Mouse (Mus musculus) right cerebral cortex, postnatal 10 days (tissue): ENCODE results near the gene Ercc2.

Experiments
- DNase-seq, 2 experiments: peaks; one replicate each; pipeline ENCODE4 v3.0.0; 2021; ENCODE audit warnings: low spot score in 2 of 2

Gene Ercc2

DNA sequence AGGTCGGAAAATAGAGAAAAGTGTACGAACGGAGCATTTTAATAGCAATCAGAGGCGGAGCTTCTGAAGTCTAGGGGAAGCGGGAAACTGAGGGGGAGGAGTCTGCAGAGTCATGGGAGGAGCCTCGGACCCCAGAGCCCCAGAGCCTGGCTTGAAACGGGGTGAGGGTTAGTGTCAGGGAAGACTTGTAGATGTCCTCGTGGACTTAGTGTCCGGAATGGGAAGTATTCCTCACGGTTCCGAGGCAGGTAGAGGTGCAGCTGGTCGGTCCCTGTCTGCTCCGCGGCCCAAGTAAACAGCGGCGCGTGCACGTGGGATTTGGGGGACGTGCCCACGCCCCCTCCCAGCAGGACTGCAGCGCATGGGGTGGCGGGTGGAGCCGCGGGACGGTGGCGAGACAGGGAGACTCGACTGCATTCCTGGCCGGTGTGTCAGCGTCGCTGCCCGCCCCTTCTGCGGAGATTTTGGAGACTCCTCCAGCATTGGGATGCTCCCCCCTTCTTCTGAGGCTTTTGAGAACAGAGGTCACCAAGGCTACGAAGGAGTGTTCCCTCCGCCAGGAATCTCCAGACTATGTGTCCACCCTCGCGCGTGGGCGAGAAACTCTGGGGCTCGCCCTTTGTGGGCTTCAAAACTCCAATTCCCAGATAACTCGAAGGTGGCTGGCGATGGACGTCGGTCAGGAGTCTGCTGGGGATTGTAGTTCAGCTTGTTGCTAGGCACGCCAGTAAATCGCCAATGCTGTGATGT lies 21.7 kb upstream of the Ercc2 start:
- DNase-seq, result peak; percentile 85 to 90

DNA sequence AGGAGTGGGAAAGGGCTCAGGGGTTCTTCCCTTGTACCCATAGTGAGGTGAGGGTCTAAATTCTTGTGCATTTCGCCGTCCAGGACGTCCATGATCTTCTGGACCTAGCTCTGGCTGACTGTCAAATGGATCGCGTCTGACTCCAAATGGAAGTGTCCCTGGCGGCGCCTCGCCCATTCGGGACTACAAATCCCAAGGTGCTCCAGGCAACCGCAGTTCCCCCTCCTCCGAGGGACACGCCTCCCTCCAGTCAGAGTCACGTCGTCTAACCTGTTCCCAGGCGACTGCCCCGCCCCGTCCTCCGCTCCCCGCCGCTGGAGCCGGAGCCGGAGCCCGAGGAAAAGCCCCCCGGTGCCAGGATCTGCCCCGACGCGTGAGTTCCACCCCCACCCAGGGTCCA lies 20.9 kb upstream of the Ercc2 start:
- DNase-seq, result peak; percentile 94 to 95

DNA sequence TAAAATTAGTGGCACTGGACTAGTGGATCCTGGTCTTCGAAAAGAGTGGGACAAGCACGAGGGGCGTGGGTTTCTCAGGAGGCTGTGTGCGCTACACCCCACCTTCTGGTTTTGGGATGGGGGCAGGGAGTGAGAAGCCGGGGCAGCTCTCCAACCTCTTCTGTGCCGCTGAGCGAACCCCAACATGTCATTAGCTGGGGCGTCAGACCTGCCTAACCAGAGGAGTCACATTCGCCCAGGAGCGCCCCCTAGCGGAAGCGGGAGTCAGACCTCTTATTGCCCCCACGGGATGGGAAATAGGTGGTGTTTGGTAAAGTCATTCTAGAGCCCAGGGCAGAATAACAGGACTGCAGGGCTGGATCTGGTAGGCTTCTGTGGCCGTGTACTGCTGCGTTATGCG lies 20.1 kb upstream of the Ercc2 start:
- DNase-seq, result peak; percentile 66 to 79

DNA sequence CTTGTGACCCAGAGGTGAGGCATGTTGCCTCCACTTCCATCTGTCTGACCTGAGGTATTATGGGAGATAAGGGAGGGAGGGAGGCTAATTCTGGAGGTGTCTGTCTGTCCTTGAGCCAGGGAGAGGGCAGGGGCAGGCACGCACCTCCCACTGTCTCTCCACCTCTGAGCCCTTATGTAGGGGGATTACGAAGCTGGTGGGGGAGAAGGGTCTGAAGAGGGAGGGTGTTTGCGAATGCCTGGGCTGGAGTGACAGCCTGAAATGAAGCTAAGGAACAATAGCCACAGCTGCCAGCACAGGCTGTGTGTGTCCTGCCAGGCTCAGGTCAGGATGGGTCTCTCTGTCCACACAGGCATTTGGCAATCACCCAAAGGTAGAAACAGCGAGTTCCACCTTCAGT lies 19.5 kb upstream of the Ercc2 start:
- DNase-seq, result no peak

DNA sequence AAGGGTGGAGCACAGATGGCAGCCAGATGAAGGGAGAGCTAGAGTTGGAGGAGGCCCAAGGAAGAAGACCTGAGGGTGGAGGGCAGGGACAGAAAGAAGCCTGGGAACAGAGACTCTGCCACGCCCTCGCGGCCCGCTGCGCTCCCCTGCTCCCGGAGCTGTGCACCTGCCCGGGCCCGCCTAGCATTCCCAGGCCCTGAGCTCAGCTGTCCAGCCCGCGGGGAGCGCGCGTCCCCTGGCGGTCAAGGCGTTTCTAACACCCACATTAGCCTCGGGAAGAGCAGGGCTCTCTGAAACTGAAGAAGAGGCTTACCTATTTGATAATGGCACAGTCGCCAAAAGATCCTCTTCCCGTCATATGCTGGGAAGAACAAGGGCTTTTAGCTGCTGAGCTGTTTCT lies 17.9 kb upstream of the Ercc2 start:
- DNase-seq, result no peak

DNA sequence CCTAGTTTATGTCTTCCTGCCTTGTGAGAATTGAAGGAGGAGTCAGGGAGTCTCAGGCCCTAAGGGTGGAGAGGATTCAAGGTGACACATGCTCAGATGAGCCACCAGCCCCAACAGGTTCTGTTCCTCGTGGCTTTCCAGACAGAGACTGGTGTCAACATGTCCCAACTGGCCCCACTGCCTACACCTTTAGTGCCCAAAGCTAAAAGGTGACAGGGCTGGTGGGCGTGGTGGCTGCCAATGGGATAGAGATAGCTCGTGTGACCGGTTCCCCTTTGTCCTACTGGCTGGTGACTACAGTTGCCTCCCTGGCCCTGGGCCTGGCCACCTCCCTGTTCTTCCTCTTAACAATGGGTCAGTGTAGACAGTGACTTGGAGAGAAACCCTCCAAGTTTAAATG lies 16.4 kb upstream of the Ercc2 start:
- DNase-seq, result no peak

DNA sequence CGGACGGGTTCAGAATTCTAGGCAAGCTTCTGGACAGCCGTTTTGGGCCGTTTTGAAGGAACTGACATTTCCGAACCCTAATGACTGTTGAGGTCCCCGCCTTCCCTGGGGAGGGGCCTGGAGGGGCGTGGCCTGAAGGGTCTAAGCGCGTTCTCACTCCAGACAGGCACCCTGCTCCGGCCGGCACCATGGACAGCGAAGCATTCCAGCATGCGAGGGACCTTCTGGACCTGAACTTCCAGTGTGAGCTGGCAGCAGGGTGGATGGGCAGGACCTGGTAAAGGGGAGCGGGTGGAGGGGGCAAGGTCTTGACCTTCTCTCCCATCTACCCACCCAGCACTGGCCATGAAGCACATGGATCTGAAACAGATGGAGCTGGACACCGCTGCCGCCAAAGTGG lies 13.4 kb upstream of the Ercc2 start:
- no peak for DNase-seq

DNA sequence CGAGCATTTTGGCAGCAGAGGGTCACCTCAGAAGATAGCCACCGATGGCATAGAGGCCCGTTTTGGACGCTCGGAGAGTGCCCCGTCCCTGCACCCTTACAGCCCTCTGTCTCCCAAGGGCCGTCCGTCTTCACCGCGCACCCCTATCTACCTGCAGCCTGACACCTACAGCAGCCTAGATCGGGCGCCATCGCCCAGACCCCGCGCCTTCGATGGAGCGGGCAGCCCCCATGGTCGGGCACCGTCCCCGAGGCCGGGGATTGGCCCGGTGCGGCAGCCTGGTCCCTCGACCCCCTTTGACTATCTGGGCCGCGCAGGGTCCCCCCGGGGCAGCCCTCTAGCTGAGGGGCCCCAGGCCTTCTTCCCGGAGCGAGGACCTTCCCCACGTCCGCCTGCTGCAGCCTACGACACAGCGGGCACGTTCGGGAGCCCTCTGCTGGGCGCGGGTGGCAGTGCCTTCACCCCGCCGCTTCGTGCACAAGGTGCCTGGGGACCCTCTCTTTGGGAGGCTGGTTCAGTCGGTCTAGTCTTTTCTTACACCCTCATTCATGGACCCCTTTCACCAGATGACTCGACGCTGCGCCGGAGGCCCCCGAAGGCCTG lies 11.9 kb upstream of the Ercc2 start:
- DNase-seq, result peak; percentile 70 to 80

DNA sequence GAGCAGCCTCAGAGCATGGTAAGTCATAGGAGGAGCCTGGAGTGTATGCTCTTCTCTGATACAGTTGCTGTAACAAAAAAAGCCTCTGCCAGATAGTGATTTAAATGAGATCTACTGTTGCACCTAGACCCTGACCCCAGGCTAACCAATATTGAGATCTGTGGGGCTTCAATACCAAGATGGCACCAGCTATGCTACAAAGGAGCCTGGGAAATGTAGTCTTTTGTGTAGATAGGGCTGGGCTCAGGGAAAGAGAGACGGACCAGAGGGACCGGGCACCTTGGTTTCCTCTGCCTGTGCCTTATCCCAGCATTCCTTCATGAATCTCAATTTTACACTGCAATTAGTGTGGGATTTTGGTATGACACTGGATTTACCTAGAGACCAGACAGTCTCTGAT lies 8.4 kb upstream of the Ercc2 start:
- no peak for DNase-seq

DNA sequence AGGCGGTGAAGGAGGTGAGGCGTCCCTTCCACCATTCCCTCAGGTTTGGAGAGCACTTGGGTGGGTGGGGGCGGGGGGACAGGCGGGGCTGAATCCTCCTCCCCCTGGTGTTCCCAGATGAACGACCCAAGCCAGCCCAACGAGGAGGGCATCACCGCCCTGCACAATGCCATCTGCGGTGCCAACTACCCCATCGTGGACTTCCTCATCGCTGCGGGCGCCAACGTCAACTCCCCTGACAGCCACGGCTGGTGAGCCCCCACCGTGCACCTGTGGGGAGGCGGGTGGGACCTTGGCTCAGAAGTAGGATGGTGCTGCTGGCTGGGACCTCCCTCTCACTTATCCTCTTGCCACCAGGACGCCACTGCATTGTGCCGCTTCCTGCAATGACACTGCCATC lies 6.4 kb upstream of the Ercc2 start:
- DNase-seq, result no peak

DNA sequence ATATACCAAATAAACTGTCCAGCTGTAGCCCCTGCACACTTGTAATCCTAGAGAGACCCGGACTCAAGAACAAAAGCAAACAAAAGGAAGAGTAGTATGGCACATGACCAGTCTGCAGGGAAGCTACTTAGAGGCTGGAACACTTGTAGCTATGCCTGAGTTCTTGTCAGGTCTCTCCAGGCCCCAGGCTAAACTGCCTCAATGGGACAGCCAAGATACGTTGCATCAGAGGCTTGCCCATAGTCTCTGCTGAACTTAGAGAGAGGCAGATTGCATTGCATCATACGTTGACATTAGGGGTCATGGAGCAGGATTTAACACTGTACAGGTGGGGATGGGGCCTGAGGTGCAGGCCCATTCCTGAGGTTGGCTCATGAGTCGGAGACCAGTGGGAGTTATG lies 5.8 kb upstream of the Ercc2 start:
- no peak for DNase-seq

DNA sequence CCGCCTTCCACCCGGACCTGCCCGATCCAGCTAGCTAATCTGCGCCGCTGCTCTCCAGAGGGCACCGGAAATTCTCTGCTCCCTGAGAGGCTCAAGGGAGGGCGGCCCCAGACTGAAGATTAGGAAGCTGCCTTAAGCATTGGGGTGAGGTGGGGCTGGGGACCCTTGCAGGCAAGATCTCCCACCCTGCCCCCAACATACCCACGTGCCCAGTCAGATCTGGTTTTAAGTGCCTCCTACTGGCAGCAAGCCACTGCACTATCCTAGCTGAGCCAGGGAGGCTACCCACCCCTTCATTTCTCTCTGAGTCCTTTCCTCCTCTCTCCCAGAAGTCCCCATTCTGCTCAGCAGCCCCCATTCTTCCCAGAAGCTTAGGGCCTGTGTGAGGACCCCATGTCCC lies 3.8 kb upstream of the Ercc2 start:
- DNase-seq, result no peak

DNA sequence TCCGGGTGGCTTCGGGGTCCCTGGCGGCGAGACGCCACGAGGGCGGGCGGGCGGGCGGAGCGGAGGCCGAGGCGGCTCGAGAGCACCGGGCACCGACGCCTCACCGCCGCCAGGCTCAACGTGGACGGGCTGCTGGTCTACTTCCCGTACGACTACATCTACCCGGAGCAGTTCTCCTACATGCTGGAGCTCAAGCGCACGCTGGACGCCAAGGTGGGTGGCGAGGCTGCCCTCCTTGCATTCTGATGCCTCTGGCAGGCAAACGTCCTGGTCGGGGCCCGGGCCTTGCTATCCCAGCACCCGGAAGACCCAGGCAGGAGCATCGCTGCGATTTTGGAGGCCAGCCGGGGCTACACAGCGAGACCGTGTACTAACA lies 344 bp downstream of the Ercc2 start:
- no peak for DNase-seq

DNA sequence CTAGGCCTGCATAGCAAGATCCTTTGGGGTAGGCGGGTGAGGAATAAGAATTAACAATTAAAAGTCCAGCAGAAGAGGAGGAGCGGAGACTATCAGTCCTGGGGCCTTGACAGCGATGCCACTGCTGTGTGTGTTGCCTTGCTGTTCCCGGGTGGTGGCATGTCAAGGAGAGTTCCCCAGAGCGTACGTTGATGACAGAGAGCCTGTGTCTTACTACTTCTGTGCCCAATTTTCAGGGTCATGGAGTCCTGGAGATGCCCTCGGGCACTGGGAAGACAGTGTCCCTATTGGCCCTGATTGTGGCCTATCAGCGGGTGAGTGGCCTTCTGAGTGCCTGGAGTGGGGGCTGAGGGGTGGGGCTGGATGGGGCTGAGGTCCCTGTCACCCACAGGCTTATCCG lies 1.9 kb downstream of the Ercc2 start:
- no peak for DNase-seq

DNA sequence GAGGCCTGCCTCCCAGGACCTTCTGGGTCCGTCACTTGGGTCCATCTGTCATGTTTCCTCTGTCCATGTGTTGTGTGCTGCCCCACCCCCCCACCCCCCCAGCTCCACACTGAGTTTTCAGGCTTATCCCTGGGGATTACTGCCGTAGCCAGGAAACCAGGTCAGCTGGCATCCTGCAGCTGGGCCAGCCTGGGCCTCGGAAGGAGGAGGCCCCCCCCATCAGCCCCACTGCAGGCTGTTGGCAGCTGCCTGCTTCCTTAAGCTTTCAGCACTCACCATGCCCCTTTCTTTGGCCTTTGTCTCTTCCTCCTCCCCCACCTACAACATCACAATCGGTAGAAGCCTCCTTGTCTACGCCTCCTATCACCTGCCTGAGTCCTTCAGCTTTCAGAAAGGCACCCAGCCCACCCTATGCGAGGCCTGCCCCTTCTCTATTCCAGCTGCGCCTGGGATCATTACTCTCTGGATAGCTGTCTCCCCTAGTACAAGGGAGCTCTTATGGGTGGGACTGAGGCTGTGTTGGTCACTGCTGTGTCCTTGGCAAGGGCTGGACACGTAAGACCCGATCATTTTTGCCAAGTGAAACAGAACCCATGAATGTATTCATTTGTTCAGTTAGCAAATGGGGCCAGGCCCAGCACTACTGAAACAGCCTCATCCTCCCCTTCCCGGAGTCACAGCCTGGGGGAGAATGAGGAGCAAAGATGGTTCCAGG lies 7.0 kb downstream of the Ercc2 start:
- peak; percentile 61 to 73 for DNase-seq

DNA sequence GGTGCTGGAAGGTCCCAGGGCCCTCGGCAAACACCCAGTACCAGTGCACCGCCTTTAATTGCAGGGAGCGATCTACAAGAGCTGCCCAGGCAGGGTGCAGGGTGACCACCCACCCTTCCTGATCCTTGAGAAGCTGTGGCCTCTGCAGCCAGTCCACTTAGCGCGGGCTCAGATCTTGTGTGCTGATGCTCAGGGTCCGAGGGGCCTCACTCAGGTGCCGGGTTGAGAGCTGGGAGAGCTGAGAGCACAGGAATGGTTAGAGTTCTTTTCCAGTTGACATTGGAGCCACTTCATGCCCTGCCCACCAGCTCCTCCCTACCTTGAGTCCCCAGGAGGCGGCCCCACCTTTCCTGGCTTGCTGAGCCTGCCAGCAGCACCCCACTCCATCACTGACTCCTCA lies 12.7 kb downstream of the Ercc2 start:
- DNase-seq, result no peak

DNA sequence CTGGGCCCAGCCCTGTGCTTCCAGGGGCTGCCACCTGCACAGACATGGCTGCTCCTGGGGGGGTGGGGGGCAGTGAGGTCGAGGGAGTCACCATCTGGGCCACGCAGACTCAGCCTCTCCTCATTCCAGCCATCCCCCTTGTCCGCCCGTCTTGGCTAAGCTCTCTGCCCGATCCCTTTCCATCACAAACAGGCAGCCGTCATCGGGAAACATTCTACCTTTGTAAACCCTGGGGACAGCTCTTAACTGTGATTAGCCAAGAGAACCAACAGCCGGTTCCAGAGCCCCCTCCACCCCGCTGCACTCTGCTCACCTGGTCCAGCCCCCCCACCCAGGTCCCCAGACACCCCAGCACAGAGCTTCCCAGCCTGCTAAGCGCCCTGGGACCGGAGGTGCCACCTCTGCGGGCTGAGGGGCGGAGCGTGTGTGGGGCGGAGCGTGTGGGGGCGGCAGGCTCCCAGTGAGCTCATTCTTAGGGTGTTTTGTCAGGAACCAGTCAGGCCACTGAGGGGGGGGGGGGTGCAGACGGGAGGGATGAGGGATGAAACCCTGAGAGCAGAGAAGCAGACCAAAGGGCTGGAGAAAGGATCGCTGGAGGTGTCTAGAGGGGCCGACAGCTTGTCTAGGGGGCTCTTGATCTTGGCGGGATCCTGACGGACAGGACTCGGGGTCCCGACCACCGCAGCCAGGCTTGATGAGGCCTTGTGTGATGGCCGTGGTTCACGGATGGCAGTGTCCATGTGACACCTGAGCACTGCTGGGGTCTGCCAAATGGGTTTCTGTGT lies 17.9 kb downstream of the Ercc2 start:
- DNase-seq, result no peak

DNA sequence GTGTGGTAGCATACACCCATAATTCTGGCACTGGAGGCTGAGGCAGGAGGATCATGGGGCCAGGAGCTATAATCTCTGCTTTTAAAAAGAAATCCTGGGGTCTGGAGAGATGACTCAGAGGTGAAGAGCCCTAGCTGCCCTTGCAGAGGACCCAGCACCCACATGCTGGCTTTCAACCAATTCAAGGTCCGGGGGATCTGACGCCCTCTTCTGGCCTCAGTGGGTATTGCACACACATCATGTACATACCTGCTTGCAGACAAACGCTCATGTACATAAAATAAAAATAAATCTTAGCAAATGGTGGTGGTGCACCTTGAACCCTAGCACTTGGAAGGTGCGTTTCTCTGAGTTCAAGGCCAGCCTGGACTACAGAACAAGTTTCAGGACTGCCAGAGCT lies 19.1 kb downstream of the Ercc2 start:
- DNase-seq, result no peak

DNA sequence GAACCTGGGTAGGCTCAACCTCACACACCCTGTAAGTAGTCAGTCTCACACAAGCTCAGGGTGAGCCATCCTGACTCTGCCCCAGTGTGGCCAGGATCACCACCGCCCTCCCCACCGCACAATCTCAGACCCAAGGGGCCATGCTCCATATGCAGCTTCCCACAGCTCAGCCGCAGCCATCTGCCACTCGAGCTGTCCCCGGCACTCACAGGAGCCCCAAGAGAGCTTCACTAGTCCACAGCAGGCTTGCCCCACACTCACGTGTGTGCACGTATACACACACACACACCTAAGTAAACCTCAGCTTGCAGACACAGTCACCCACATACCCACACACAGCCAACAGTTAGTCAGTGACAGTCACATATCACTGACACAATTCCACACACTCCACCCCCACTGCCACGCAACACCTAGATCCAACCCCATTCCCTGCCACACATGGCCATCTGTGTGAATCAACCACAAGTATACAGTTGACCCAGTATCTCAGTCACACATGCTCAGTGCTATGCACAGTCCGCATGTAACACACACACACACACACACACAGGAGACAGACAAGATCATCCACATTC lies 20.8 kb downstream of the Ercc2 start:
- no peak for DNase-seq

DNA sequence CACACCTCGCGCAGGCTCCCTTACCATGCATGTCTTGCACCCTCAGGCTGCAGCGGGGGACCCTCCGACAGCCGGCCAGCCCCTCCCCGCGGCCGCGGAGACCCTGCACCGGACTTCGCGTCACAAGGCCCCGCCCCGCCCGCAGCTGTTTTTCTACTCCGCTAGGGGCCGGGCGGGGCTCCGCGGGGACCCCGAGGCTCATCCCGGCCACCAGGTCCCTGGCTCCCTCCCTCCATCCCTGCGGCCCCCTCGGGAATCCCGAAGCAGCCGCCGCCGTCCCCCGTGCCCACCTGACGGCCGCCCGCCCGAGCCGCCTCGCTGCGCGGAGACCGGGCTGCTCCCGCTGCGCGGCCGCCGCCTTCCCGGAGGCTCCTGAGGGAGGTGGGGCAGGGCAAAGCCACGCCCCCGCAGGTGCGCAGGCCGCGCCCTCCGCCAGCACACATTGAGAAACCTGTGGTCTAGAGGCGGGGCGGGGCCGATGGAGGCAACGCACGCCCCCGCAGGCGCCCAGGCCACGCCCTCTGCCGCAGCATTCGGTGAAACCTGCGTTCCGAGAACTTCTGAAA lies 22.0 kb downstream of the Ercc2 start, which contains the start of gene Klc3:
Gene Klc3, minus strand, starts transcription at position 374 of the 566 bp plus-strand sequence.
- DNase-seq, result no peak

DNA sequence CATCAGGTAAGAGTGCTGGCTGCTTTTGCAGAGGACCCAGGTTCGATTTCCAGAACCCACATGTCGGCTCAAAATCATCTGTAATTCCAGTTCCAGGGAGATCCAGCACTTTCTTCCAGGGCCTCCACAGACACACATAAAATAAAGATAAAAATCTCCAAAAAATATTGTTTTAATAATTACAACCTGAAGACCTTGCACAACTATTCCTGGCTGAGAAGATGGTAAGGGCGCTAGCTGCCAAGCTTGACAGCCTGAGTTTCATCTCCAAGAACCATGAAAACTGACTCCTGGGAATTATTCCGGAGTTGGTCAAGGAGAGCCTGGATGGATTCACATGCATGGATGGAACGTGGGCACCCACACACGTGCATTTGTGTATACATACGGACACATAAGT lies 22.7 kb downstream of the Ercc2 start, which contains the start of gene Ckm:
Gene Ckm, plus strand, starts transcription at position 301 of the 400 bp plus-strand sequence.
- DNase-seq, result no peak

DNA sequence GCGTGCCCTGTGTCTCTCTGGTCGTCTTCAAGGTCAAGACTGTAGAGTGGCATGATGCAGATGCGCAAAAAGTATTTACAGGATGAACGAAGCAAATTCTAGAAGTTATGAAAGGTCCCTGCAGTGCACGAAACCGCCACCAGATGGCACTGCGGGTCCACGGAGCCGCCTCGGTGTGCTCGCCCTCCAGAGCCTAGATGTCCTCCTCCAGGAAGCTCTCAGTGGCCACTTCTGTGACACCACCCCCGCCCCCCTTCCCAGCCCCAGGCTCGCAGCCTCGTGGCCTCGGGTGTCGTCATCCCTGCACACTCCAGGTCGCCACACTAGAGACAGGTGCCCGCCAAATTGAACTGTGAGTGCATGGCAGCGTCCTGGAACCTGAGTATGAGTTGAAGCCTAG lies 23.6 kb downstream of the Ercc2 start:
- peak; percentile 72 to 82 for DNase-seq
